Mouse (Mus musculus) gastrocnemius, postnatal 36 days (tissue): ENCODE measurements at regions not wholly inside any gene's neighbourhood (a gene's known extent, or its start where the extent isn't known, plus 50 kb on each side); places are given as distances from the start of the nearest gene placed in this dataset.
"Not testable (repeated sequence)": the region's sequence is repeated elsewhere in the genome, so short reads cannot be mapped to it uniquely, and the experiment has no call there.

Experiments used
- DNase-seq, 2 experiments: peaks; one replicate each; pipeline ENCODE4 v3.0.0; 2022
- intact Hi-C: fragments of 180-260 bp; cut with DNase I; formaldehyde crosslinking; loops from one replicate; pipeline ENCODE4 v1.15.1; 2025

DNA sequence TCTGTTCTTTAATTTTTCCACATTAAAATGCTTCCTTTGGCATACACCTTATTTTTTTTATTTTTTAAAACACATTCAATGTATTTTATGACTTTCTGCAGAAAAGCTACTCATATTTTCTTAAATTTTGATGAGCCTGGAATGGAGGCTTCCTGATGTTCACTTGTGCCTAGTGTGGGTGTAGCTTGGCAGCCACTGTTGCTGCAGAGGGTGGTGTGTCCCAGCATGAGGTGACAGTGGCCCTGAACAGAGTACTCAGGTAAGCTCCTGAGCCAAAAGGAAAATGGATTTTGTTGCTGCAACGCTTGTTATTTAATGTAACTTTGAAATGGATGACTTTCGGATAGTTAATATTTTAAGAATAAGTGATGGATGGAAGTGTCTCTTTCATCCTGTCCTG is 170.6 kb downstream of the Eipr1 start:
- DNase-seq: no peak
- intact Hi-C loops: no loop called here

DNA sequence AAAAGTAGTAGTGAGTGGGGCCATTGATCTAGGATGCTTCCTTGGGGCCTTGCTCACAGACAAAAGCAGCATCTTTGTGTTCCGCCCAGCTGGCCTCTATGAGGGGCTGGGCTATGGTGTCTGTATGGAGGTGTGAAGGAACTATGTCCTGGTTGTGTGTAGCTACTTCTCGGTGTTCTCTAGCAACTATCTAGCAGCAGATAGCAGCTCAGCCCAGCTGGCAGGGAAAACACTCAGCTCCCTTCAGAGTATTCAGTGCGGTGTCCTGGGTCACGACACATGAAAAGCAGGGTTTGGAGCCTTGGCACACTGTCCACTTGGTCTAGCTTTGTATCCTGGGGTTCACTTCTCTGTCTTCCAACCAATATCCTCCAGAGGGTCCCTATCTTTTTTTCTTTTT is 173.6 kb downstream of the Eipr1 start:
- intact Hi-C loops: no loop called here
- DNase-seq: no peak

DNA sequence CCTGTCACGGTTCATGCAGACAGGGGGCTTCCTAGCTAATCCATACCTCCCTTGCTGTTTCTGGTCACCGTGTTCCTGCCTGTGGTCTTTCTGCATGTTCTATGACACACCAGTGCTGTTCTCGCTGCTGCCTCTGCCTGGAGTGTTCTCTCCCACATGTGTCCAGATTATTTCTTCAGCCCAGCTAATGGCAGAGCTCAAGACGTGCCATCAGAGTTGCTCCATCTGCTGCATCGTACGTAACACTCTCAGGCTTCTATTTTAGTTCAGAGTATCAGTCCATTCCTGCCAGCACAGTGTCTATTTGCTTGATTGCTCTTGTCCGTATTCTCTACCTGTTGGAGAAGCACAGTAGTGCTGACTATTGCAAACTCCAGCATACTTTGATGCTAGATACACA is 188.3 kb downstream of the Eipr1 start:
- DNase-seq: no peak
- intact Hi-C loops: no loop called here

DNA sequence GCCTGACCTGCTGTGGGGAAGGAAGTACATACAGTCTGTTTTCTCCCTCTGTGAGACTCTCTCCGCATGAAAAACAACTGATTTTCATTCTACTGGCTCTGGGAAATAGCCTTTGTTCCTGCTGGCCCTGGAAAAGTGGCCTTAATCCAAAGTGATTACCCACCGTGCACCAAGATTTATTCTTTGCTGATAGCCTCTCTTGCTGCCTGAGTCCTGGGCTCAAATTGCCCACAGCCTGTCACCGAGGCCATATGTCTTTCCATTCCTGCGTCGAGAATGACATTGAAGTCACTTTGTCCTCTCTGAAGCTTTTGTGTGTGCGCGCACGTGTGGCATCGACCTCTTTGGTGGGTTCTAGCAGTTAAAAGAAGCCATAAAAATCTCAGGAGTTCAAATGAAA is 197.3 kb downstream of the Eipr1 start:
- intact Hi-C loops: no loop called here
- DNase-seq: no peak

DNA sequence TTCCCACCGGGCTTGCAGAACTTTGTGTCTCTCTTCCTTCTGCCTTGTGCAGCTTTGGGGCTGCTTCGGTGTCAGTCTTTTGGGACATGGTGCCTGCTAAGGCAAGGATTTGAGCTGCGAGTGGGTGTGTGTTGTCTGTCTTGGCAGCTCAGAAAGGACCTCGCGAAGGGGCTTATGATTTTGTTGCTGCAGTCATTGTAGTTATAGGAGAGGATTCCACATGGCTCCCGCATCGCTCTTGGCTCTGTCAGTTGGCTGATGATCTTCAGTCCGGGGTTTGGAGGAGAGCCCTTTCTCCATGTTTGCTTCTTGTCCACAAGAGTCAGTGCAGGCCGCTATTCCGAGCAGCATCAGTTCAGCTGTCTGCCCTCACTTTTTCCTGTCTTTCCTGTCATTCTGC is 197.7 kb downstream of the Eipr1 start:
- intact Hi-C loops: no loop called here
- DNase-seq: no peak

DNA sequence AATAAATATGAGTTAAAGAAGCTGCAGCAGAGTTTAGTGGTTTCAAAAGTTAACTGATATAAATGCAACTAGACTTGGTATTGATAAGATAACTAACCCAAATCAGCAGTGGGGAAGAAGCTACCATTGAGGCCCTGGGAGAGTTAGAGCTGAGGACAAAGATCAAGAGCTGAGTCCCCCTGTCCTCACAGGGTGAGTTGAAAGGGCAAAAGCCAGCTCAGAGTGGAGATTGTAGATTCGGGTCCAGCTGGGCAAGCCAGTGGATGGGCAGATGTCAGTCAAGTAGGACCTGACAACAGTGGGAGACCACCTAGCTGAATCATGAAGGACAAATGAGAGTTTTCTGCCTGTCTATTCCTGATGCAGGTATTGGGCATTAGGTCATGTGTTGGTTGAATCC is 205.6 kb downstream of the Eipr1 start:
- intact Hi-C loops: no loop called here
- no peak for DNase-seq

DNA sequence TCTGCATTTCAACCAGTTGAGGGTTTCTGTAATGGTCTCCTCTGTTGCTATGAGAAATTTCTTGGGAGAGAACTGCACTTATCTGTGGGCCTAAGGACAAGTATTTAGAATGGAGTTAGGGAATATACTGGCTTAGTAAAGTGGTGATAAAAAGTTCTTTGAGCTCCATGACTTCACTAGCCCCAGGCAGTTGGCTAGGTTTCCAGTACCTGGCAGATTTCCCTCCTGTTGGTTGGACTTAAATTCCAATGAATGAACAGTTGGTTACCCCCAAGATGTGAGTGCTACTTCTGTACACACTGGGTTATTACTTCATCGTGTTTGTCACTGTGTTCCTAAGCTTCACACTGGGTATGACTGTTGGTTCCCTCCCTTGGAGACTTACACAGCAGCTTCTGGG is 207.1 kb downstream of the Eipr1 start:
- intact Hi-C loops: no loop called here
- DNase-seq: no peak

DNA sequence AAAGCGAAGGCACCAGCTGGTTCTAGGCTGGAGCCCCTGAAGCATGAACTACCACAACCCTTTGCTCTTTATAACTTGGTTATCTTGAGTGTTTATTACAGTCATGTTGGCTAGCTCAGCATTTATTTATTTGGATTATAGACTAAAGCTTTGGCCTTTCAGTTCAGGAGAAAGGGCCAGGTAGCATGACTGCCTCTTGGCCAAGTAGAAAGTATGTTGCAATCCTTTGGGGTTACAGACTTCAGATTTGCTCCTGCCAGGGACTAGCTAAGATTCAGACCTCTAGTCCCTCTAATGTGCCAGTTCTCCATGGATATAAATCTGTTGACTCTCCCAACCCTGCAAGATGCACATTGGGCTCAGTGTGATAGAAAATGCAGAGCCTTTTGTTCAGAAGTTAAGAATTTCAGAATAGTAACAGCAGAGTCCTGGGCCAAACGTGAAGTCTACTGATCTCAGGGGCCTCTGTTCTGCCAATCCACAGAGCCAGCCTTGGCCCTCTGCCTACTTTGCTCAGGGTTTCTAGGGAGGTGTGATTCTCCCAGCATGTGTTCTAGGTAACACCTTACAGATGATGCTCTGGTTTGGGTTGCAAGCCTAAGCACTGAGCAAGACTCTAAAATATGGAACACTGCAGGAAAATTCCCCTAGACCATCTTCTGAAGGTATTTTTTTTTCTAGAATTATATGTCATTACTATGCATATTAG is 218.2 kb downstream of the Eipr1 start:
- DNase-seq: no peak

DNA sequence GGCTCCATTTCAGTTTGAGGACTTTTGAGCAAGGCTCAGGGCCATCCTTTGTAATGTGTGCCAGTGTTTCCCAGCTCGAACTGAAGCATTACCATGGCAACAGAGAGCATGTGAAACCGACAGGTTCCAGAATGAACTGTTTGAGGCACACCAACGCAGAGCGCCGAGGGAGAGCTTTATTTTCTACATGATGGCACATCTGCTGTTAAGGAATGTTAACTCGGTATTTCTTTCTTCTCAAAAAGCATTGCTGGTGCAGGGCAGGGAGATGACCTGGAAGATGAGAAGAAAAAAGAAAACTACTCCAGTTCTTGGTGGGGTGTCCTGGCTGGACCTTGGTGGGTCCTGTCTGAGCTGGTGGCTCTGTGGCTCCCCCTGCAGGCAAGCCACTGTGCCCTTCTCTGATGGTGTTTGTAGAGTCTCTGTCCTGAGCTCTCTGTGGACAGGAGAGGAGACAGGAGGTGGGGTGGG is 223.0 kb downstream of the Eipr1 start:
- DNase-seq: no peak
- intact Hi-C loops: no loop called here

More for the DNA sequence above, 218.2 kb downstream of the Eipr1 start:
- intact Hi-C loops: no loop called here

DNA sequence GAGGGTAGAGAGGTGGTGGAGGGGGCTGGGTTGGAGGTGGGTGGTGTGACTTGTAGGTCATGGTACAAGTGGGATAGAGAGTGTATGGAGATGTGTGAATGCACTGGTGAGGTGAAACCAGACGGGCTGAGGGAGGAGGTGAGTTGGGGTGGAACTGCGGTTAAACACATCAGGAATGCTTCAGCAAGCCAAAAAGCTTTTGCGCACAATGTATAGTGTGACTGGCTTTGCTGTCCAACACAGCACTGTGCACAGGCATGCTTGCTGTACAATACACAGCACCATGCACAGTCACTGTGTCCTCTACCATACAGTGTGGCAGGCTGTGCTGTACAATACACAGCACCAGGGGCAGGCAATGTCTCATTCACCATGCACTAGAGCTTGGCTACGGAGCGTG is 223.6 kb downstream of the Eipr1 start:
- intact Hi-C loops: no loop called here
- DNase-seq: no peak

DNA sequence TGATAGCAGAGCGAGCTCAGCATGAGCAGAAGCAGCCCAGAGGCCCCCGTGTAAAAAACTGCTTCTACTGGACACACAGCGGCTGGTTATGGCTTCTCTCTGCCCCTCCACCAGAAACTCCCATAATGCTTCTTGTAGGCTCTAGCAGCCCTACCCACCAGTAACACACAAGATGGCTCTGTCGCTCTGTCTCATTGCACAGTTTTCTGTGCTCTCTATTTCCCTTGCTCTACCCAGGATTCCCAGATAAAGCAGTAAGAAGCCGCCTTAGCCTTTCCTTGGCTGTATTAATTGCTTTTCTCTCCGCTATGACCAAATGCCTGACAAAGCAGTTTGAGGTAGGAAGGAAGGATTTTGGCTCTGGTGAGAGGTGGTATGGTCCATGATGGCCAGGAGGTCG is 228.1 kb downstream of the Eipr1 start:
- no peak for DNase-seq
- intact Hi-C loops: no loop called here

DNA sequence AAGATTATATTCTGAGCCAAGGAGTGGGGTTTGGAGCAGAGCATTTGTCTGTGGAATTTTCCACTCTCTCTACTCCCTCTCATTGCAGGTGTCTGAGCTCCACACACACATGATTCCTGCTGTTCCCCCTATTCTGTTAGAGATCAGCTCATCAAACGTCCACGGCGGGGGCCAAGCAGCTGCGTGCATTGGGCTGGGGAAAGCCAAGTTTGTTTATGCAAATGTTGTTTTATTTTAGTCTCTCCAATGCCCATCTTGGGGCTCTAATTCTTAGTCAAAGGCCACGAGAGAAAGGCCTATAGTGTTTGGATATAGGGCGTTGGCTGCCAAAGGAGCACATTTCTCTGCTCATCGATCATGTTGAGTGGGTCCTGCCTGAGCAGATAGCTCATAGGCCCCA is 234.6 kb downstream of the Eipr1 start:
- intact Hi-C loops: no loop called here
- no peak for DNase-seq

DNA sequence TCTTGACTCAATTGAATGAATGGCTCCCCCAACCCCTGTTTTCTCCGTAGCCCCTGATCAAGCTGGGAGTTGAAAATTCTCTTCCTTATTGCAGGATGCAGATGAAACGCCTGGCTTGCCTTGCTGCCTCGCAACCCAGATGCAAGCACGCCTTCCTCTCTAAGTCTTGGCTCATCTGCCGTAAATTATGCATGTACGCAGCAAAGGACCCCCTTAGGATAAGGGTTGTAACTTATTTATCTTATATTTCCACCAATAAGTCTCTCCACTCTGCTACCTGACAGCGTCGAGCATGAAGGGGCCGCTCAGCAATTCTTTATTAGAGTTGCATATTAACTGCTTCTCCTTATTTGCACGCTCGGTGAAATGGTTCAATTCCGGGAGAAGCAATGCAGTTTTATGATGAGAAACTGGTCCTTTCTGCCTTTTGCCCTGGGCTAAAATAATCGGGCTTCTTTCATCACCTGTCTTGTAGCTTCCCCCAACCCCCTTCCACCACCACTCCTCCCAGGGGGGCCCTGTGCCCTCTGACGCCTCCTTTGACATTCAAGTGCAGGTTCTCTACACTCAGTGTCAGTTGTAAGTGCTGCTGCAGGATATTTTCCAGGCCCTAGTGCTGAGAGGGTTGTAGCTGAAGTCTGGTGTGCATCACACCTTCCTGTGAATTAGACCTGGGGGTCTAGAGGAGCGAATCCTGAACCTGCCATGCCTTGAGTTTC is 246.0 kb downstream of the Eipr1 start:
- intact Hi-C loops: no loop called here
- no peak for DNase-seq

DNA sequence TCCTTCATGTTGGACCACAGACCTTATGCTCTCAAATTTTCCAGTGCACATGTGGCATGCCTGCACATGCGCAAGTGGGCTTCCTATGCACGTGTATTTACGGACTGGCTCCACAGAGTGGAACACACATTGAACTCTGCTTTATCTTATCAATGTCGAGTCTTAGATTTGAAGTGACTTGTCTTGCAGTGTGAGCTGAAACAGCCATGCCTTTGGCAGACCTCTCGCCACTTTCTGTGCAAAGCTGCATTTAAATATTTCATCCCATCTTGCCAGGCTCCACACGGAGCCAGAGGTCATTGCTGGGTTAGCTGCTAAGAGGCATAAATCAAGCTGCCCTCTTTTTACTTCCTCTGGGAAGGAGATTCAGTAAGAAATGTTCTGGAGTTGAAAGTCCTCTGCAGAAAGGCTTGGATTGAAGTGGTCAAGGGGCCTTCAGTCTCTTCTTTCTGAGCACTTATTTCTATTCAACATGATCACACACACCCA is 248.4 kb downstream of the Eipr1 start:
- DNase-seq: no peak
- intact Hi-C loops: no loop called here

DNA sequence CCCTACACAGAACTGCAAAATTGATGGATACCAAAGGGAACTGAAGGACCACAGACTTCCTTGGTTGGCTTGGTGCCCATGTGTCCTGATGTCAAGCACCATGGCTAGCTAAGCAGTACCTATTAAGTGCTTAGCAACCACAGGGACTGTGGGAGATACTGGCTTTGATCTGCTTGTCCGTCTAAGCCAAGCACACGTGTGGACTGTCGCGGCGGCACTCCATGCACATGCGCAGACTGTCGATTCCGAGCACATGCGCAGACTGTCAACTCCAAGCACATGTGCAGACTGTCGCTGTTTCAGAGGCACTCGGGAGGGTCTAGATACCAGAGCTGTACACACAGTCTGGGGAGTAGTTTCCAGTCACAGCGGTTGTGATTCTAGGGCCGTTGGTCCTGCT is 252.9 kb downstream of the Eipr1 start:
- no peak for DNase-seq
- intact Hi-C loops: no loop called here

DNA sequence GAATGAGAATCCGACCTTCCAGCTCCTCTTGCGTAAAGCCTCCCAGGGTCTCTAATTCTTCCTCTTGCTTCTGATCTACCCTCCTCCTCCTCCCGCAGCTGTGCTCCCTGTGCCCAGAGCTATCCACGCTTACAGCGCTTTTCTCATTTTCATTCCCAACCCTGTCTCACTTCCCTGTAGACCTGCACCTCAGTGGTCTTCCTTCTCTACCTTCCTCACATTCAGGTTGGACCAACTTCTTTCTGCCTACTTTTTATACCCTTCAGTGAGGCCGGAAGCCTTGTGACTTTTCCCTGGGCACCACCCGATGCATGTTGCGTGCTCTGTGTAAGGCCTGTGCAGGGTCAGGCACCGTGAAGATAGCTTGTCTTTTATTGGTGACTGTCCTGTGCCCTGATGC is 263.0 kb downstream of the Eipr1 start:
- intact Hi-C loops: no loop called here
- no peak for DNase-seq

DNA sequence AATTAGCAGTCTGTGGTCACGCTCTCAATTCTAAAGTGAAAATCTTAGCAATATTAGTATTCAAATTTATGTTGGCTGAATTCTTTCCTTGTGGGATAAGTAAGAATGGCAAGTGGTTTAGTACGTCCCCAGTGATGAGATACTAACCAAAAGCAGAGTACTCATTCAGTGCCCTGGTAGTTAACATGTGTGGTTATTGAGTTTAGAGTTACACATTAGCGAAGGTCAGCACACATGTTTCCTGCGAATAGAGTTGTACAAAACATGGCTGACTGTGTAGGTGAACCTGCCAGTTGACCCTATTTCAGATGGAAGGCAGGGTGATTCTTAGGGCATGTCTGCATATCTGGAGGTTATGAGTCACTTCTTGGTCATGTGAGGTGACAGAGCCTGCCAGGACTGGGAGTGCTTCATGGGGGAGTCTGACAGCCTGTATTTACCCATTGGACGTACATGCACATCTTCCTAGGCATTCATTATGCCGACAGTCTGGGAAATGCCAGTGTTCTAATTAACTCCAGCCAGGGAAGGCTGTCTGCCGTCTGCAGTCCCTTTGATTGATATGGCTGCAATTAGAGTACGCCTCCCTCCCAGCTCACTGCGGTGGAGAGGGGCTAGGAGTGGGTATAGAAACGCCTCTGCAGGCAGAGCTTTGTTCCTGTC is 263.7 kb downstream of the Eipr1 start:
- no peak for DNase-seq
- intact Hi-C loops: no loop called here

DNA sequence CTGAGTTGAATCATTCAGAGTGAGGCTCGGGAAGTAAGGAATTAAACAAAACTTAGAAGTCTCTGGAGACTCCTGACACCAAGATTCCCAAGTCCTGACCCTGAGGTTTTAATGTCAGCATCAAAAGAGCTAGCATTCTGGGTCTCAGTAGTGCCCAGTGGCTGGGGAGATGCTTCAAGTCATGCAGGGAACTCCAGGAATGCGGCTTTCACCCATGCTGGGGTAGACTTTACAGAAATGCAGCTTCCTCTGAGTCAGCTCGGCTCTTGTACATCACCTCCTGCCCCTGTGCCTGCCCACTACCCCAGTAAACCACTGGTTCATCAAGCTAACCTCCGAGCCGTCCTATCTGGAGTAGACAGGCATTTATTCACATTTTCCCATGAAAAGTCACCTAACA is 269.5 kb downstream of the Eipr1 start:
- DNase-seq: no peak
- intact Hi-C loops: no loop called here

DNA sequence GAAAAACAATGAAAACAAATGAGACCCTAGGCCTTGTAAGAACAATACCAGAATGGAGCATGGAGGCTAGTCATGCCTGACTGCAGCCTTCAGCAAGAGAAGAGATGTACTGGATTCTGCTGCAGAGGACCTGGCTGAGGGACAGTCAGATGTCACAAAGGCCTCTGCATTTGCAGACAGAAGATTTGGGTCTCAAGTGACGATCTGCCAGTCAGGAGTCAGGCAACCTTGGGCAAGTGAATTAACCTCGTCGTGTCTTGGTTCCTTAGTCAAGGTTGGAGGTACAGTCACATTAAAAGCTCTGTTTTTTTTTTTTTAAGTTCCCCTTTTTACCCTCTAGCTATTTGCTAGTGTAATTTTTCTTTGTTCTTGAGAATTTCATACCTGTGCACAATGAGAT is 276.6 kb downstream of the Eipr1 start:
- DNase-seq: no peak
- intact Hi-C loops: no loop called here

DNA sequence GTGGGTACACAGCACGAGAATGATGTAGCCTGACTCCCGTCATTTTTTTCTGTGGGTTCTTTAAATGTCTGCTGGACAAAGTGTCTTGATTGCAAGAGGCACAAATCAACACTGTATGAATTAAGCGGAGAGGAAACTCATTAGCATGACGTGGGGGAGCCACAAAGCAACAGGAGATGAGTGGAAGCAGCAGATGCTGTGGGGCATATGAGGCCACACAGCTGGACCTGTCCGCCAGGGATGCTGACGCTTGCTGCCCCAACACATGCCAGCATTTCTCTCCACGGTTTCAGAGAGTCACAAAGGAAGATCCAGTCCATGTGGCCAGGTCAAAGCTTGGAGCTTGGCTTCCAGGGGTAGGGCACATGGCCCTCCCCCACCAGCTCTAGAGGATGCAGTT is 277.9 kb downstream of the Eipr1 start:
- no peak for DNase-seq
- intact Hi-C loops: no loop called here

DNA sequence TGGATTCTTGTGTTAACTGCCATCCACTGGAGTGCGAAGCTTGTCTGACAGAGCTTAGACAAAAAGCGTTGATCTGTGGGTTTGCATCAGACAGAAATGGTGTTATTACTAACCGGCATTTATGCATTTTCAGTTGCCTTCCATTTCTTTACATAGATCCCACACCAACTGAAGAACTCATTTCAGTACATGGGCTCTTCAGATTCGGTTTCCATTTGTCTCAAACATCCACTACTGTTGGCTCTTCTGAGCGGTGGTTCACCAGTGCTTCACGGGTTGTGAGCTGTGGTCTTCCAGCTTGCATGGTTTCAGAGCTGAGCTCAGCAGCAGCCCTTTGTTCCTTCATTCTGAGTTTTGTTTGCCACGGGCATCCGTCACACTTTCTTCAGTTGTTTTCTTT is 294.4 kb downstream of the Eipr1 start:
- DNase-seq: no peak
- intact Hi-C loops: no loop called here

DNA sequence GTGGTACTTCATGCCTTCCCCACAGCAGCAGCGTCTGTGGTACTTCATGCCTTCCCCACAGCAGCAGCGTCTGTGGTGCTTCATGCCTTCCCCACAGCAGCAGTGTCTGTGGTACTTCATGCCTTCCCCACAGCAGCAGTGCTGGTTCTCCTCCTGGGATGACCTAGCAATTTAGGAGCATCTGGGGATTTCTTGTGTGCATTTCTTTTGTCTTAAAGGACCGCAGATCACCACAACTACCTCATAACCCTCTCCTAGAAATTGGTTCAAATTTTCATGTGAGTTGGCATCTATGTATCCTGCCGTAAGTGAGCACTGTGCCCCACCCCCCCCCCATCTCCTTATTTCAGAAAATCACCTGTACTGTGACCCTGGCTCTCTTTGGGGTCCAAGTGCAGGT is 297.0 kb downstream of the Eipr1 start:
- intact Hi-C loops, DNase-seq: not testable (repeated sequence)
